Mouse (Mus musculus): Measurements from ENCODE around the gene Mogs.

Gene Mogs

GRCm38 (mm10) chr6:83121863-83122710 is 6.8 kb downstream of the Mogs start:
- DNase-seq = no peak

- no peak for DNase-seq
Observed at GRCm38 (mm10) chr6:83122961-83123360, 7.7 kb downstream of the Mogs start.

GRCm38 (mm10) chr6:83124851-83125312 is 9.6 kb downstream of the Mogs start:
- peak; percentile 94 to 95 for DNase-seq

- DNase-seq = no peak
Observed at GRCm38 (mm10) chr6:83125331-83125730, 10.0 kb downstream of the Mogs start, which contains the start of gene Ino80b. Ino80b (minus strand) TSS chr6:83125431.

GRCm38 (mm10) chr6:83127419-83127818 is 12.1 kb downstream of the Mogs start:
- DNase-seq = no peak

GRCm38 (mm10) chr6:83131469-83132034 is 16.3 kb downstream of the Mogs start:
- peak; percentile 73 to 88 for DNase-seq

GRCm38 (mm10) chr6:83132176-83132919 is 17.1 kb downstream of the Mogs start:
- peak; percentile 33 to 46 for DNase-seq

- peak; percentile 60 to 71 for DNase-seq
Observed at GRCm38 (mm10) chr6:83134226-83134625, 18.9 kb downstream of the Mogs start.

GRCm38 (mm10) chr6:83134951-83135513 is 19.7 kb downstream of the Mogs start, which contains the start of gene Rtkn:
Rtkn (plus strand) TSS chr6:83135463.
- peak; percentile 63 to 76 for DNase-seq

GRCm38 (mm10) chr6:83135571-83136161 is 20.4 kb downstream of the Mogs start:
- peak; percentile 77 to 87 for DNase-seq

GRCm38 (mm10) chr6:83136291-83136880 is 21.1 kb downstream of the Mogs start:
- peak in 1 of 2 experiments; percentile 33 for DNase-seq

- DNase-seq = peak; percentile 69 to 80
Observed at GRCm38 (mm10) chr6:83136881-83137575, 21.7 kb downstream of the Mogs start.

- DNase-seq = peak; percentile 92 to 96
Observed at GRCm38 (mm10) chr6:83137576-83137950, 22.3 kb downstream of the Mogs start.

- peak in 1 of 2 experiments; percentile 36 for DNase-seq
Observed at GRCm38 (mm10) chr6:83138056-83138455, 22.8 kb downstream of the Mogs start.

GRCm38 (mm10) chr6:83140044-83140443 is 24.7 kb downstream of the Mogs start:
- DNase-seq = no peak

- DNase-seq = peak in 1 of 2 experiments; percentile 50
Observed at GRCm38 (mm10) chr6:83141636-83142035, 26.3 kb downstream of the Mogs start.

- peak in 1 of 2 experiments; percentile 33 for DNase-seq
Observed at GRCm38 (mm10) chr6:83142211-83142731, 27.0 kb downstream of the Mogs start.

- DNase-seq = no peak
Observed at GRCm38 (mm10) chr6:83142886-83143285, 27.6 kb downstream of the Mogs start.

GRCm38 (mm10) chr6:83145209-83145608 is 29.9 kb downstream of the Mogs start:
- no peak for DNase-seq

- no peak for DNase-seq
Observed at GRCm38 (mm10) chr6:83145805-83146204, 30.5 kb downstream of the Mogs start.

- no peak for DNase-seq
Observed at GRCm38 (mm10) chr6:83147280-83147679, 32.0 kb downstream of the Mogs start.
